Mouse (Mus musculus): Measurements from ENCODE around the gene Ccdc3. TPM values are rescaled to one million over a fixed set of nuclear protein-coding genes. Genes with fewer than 3 reads are reported as not detected.

Ccdc3 gene
- polyA plus RNA-seq, 1 experiment from 2014 or later = 1.4 TPM

GRCm38 (mm10) chr2:5214581-5214980 is 77.0 kb downstream of the Ccdc3 start:
- ATAC-seq (ENCODE audit: insufficient read depth) = no peak
- TF ChIP-seq CTCF (IDR thresholded peaks at IDR 0.05; ENCODE audit: low read depth) = no peak
- DNase-seq = no peak
- Histone ChIP-seq H3K4me3 (ENCODE audit: low read depth, low read length) (no peak overlapping the region), H3K9me3 (ENCODE audit: low read depth, low read length) (peaks cover 3% of the 10 kb centered on the region; the same call in 1 of the 2 replicates), H3K4me1 (ENCODE audit: insufficient read depth) (no peaks in the 10 kb centered on the region), H3K36me3 (ENCODE audit: insufficient read depth) (no peaks in the 10 kb centered on the region), H3K27me3 (ENCODE audit: insufficient read depth, low read length) (no peaks in the 10 kb centered on the region), H3K27ac (ENCODE audit: low read depth) (no peak overlapping the region), H3K4me2 (no peak overlapping the region), H3K9ac (no peak overlapping the region)
- 36% methylated on average over 1 of the region's 1 CpGs for WGBS

- DNase-seq = no peak
These were observed 77.8 kb downstream of the Ccdc3 start for GRCm38 (mm10) chr2:5215252-5215815.

GRCm38 (mm10) chr2:5219206-5219605 is 81.6 kb downstream of the Ccdc3 start:
- Histone ChIP-seq H3K4me1 (ENCODE audit: insufficient read depth) (no peaks in the 10 kb centered on the region), H3K4me3 (ENCODE audit: low read depth, low read length) (no peak overlapping the region), H3K27ac (ENCODE audit: low read depth) (no peak overlapping the region), H3K27me3 (ENCODE audit: insufficient read depth, low read length) (no peaks in the 10 kb centered on the region), H3K9ac (no peak overlapping the region), H3K36me3 (ENCODE audit: insufficient read depth) (no peaks in the 10 kb centered on the region), H3K9me3 (ENCODE audit: low read depth, low read length) (no peaks in the 10 kb centered on the region), H3K4me2 (no peak overlapping the region)
- no peak for TF ChIP-seq CTCF (IDR thresholded peaks at IDR 0.05; ENCODE audit: low read depth)
- DNase-seq = no peak
- no peak for ATAC-seq (ENCODE audit: insufficient read depth)
- WGBS = 69% methylated on average over 1 of the region's 1 CpGs

More at GRCm38 (mm10) chr2:5215252-5215815, 77.8 kb downstream of the Ccdc3 start:
- no peak overlapping the region for H3K4me3 ChIP-seq (ENCODE audit: low read depth, low read length)
- H3K27ac ChIP-seq (ENCODE audit: low read depth) = no peak overlapping the region
- peaks cover 3% of the 10 kb centered on the region; the same call in 1 of the 2 replicates for H3K9me3 ChIP-seq (ENCODE audit: low read depth, low read length)
- no peaks in the 10 kb centered on the region for H3K27me3 ChIP-seq (ENCODE audit: insufficient read depth, low read length)
- no peaks in the 10 kb centered on the region for H3K36me3 ChIP-seq (ENCODE audit: insufficient read depth)
- WGBS = 52% methylated on average over 9 of the region's 9 CpGs
- no peak overlapping the region for H3K4me2 ChIP-seq
- H3K4me1 ChIP-seq (ENCODE audit: insufficient read depth) = no peaks in the 10 kb centered on the region
- no peak for ATAC-seq (ENCODE audit: insufficient read depth)
- no peak overlapping the region for H3K9ac ChIP-seq
- TF ChIP-seq CTCF (IDR thresholded peaks at IDR 0.05; ENCODE audit: low read depth) = no peak

- H3K9ac ChIP-seq = no peak overlapping the region
- ATAC-seq (ENCODE audit: insufficient read depth) (no peak), DNase-seq (no peak)
- no peak overlapping the region for H3K4me2 ChIP-seq
- H3K36me3 ChIP-seq (ENCODE audit: insufficient read depth) = no peaks in the 10 kb centered on the region
- no peak overlapping the region for H3K27ac ChIP-seq (ENCODE audit: low read depth)
- no peaks in the 10 kb centered on the region for H3K4me1 ChIP-seq (ENCODE audit: insufficient read depth)
- no peak overlapping the region for H3K4me3 ChIP-seq (ENCODE audit: low read depth, low read length)
- 74% methylated on average over 1 of the region's 1 CpGs for WGBS
- no peaks in the 10 kb centered on the region for H3K9me3 ChIP-seq (ENCODE audit: low read depth, low read length)
- TF ChIP-seq CTCF (IDR thresholded peaks at IDR 0.05; ENCODE audit: low read depth) = no peak
- H3K27me3 ChIP-seq (ENCODE audit: insufficient read depth, low read length) = no peaks in the 10 kb centered on the region
These were observed 82.3 kb downstream of the Ccdc3 start for GRCm38 (mm10) chr2:5219847-5220375.

GRCm38 (mm10) chr2:5222571-5222970 is 85.0 kb downstream of the Ccdc3 start:
- no peaks in the 10 kb centered on the region for H3K36me3 ChIP-seq (ENCODE audit: insufficient read depth)
- DNase-seq = peak; percentile 28
- H3K4me2 ChIP-seq = no peak overlapping the region
- no peak for ATAC-seq (ENCODE audit: insufficient read depth)
- H3K27me3 ChIP-seq (ENCODE audit: insufficient read depth, low read length) = no peaks in the 10 kb centered on the region
- no peaks in the 10 kb centered on the region for H3K4me1 ChIP-seq (ENCODE audit: insufficient read depth)
- H3K27ac ChIP-seq (ENCODE audit: low read depth) = no peak overlapping the region
- no peaks in the 10 kb centered on the region for H3K9me3 ChIP-seq (ENCODE audit: low read depth, low read length)
- TF ChIP-seq CTCF (IDR thresholded peaks at IDR 0.05; ENCODE audit: low read depth) = no peak
- no peak overlapping the region for H3K9ac ChIP-seq
- H3K4me3 ChIP-seq (ENCODE audit: low read depth, low read length) = no peak overlapping the region
- WGBS = 49% methylated on average over 2 of the region's 2 CpGs

- no peaks in the 10 kb centered on the region for H3K9me3 ChIP-seq (ENCODE audit: low read depth, low read length)
- H3K4me2 ChIP-seq = no peak overlapping the region
- no peak overlapping the region for H3K9ac ChIP-seq
- DNase-seq (no peak), ATAC-seq (ENCODE audit: insufficient read depth) (no peak)
- H3K36me3 ChIP-seq (ENCODE audit: insufficient read depth) = no peaks in the 10 kb centered on the region
- no peak overlapping the region for H3K27ac ChIP-seq (ENCODE audit: low read depth)
- 81% methylated on average over 3 of the region's 3 CpGs for WGBS
- no peaks in the 10 kb centered on the region; the same call in 1 of the 2 replicates for H3K4me1 ChIP-seq (ENCODE audit: insufficient read depth)
- H3K27me3 ChIP-seq (ENCODE audit: insufficient read depth, low read length) = no peaks in the 10 kb centered on the region
- no peak for TF ChIP-seq CTCF (IDR thresholded peaks at IDR 0.05; ENCODE audit: low read depth)
- no peak overlapping the region for H3K4me3 ChIP-seq (ENCODE audit: low read depth, low read length)
These were observed 99.4 kb downstream of the Ccdc3 start for GRCm38 (mm10) chr2:5236846-5237482.

- no peaks in the 10 kb centered on the region for H3K9me3 ChIP-seq (ENCODE audit: low read depth, low read length)
- WGBS = 57% methylated on average over 5 of the region's 5 CpGs
- no peak for DNase-seq
- H3K4me1 ChIP-seq (ENCODE audit: insufficient read depth) = no peaks in the 10 kb centered on the region; the same call in 1 of the 2 replicates
- H3K27me3 ChIP-seq (ENCODE audit: insufficient read depth, low read length) = no peaks in the 10 kb centered on the region
- no peak for ATAC-seq (ENCODE audit: insufficient read depth)
- no peaks in the 10 kb centered on the region for H3K36me3 ChIP-seq (ENCODE audit: insufficient read depth)
- H3K9ac ChIP-seq = no peak overlapping the region
- no peak overlapping the region for H3K27ac ChIP-seq (ENCODE audit: low read depth)
- H3K4me3 ChIP-seq (ENCODE audit: low read depth, low read length) = no peak overlapping the region
- H3K4me2 ChIP-seq = no peak overlapping the region
- no peak for TF ChIP-seq CTCF (IDR thresholded peaks at IDR 0.05; ENCODE audit: low read depth)
These were observed 100.3 kb downstream of the Ccdc3 start for GRCm38 (mm10) chr2:5237870-5238269.
